Mouse (Mus musculus): ENCODE measurements around the gene Gm4301. TPM values are rescaled to one million over a fixed set of nuclear protein-coding genes. Genes with fewer than 3 reads are reported as not detected.
"Not testable (repeated sequence)": the region's sequence is repeated elsewhere in the genome, so short reads cannot be mapped to it uniquely, and the experiment has no call there.

Gm4301 gene
- total RNA-seq (2021), result not detected

DNA sequence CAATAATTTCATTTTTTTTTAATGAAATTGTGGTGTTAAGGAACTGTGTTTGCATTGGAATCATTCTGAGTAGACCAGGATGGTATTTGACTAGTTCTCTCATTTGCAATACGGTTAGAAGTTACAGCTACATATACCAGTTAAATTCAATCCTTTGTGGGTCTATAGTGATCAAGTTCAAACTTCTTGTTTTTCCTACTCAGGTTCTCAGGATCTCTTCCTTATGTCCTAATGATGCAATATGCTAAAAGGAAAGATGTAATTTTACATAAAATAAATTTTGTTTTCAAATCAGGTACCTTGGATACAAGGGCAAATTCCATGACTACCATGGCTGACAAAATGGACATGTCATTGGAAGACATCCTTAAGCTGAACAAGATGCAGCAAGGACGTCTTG is at the start of gene Gm4301:
Gm4301 (plus strand) TSS at position 301 of the 400 bp plus-strand sequence.
- intact Hi-C loops (cut with DNase I); DNase-seq: not testable (repeated sequence)

DNA sequence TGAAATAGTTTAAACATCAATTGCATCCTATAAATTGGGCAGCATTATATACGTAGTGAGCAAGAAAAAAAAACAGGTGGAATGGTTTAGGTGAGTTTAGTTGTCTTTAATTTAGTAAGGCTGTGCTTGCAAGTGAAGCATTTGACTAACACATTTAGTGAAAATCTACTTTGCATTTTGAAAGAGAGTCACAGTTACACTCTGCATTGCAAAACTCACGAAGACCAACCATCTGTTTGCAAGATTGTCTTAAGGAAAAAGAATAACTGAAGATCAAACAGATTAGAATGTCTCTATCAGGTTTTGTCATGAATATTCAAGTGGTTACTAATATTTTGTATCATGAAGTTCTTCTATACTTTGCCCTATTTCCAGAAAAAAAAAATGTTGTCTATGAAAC is 39.4 kb upstream of the Gm4301 start:
- no peak for DNase-seq
- intact Hi-C loops (cut with DNase I), result no loop called here

GRCm38 (mm10) chr10:100300106-100300505 is 35.4 kb upstream of the Gm4301 start:
- intact Hi-C loops (cut with DNase I); DNase-seq: not testable (repeated sequence)

GRCm38 (mm10) chr10:100340536-100340935 is 5.1 kb downstream of the Gm4301 start, which contains the start of gene Gm4302:
Gene Gm4302 (plus strand): TSS chr10:100340836.
- intact Hi-C loops (cut with DNase I); DNase-seq: not testable (repeated sequence)

- DNase-seq; intact Hi-C loops (cut with DNase I): not testable (repeated sequence)
These were observed 10.2 kb downstream of the Gm4301 start, which contains the start of gene Gm4303 for GRCm38 (mm10) chr10:100345672-100346071. Gene Gm4303 (plus strand): TSS chr10:100345972.

- DNase-seq; intact Hi-C loops (cut with DNase I): not testable (repeated sequence)
These were observed 15.3 kb downstream of the Gm4301 start, which contains the start of gene Gm4305 for GRCm38 (mm10) chr10:100350793-100351192. Gene Gm4305 (plus strand): TSS chr10:100351093.

GRCm38 (mm10) chr10:100356841-100357240 is 21.4 kb downstream of the Gm4301 start:
- peak; percentile 2 to 9 for DNase-seq
- intact Hi-C loops (cut with DNase I), result not testable (repeated sequence)

DNA sequence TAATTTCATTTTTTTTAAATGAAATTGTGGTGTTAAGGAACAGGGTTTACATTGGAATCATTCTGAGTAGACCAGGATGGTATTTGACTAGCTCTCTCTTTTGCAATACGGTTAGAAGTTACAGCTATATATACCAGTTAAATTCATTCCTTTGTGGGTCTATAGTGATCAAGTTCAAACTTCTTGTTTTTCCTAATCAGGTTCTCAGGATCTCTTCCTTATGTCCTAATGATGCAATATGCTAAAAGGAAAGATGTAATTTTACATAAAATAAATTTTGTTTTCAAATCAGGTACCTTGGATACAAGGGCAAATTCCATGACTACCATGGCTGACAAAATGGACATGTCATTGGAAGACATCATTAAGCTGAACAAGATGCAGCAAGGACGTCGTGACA is 25.6 kb downstream of the Gm4301 start, which contains the start of gene Gm4307:
Gm4307 (plus strand) TSS at position 301 of the 400 bp plus-strand sequence.
- DNase-seq; intact Hi-C loops (cut with DNase I): not testable (repeated sequence)

DNA sequence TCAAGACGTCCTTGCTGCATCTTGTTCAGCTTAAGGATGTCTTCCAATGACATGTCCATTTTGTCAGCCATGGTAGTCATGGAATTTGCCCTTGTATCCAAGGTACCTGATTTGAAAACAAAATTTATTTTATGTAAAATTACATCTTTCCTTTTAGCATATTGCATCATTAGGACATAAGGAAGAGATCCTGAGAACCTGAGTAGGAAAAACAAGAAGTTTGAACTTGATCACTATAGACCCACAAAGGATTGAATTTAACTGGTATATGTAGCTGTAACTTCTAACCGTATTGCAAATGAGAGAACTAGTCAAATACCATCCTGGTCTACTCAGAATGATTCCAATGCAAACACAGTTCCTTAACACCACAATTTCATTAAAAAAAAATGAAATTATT is 47.0 kb downstream of the Gm4301 start, which contains the start of gene Gm4312:
Gm4312 (minus strand) TSS at position 101 of the 400 bp plus-strand sequence.
- DNase-seq; intact Hi-C loops (cut with DNase I): not testable (repeated sequence)

Other genes starting within 250 kb of the Gm4301 start
- gene Gm4302, start 5.2 kb downstream of the Gm4301 start, total RNA-seq (2021), result not detected
- gene Gm4303, start 10.3 kb downstream of the Gm4301 start, total RNA-seq (2021), result not detected
- not detected for gene Gm4305, start 15.4 kb downstream of the Gm4301 start, total RNA-seq (2021)
- not detected for gene Gm4307, start 25.7 kb downstream of the Gm4301 start, total RNA-seq (2021)
- gene Gm4312, start 46.9 kb downstream of the Gm4301 start, total RNA-seq (2021), result not detected
- gene Tmtc3, start 151.7 kb downstream of the Gm4301 start, total RNA-seq (2021), result 10 to 100 TPM; 15.7 to 18.3 TPM
- gene Cep290, start 151.9 kb downstream of the Gm4301 start, total RNA-seq (2021), result 1 to 10 TPM; 3.4 to 4.0 TPM